Mouse (Mus musculus): ENCODE results near the gene Apba3. TPM values are rescaled to one million over a fixed set of nuclear protein-coding genes. Genes with fewer than 3 reads are reported as not detected.
"Not testable (repeated sequence)": the region's sequence is repeated elsewhere in the genome, so short reads cannot be mapped to it uniquely, and the experiment has no call there.

Gene Apba3
- 75.2 and 75.4 TPM in 2 replicates for polyA plus RNA-seq (2015; fragmentation: Nextera tagmentation; extraction: Ambion mirVana)

DNA sequence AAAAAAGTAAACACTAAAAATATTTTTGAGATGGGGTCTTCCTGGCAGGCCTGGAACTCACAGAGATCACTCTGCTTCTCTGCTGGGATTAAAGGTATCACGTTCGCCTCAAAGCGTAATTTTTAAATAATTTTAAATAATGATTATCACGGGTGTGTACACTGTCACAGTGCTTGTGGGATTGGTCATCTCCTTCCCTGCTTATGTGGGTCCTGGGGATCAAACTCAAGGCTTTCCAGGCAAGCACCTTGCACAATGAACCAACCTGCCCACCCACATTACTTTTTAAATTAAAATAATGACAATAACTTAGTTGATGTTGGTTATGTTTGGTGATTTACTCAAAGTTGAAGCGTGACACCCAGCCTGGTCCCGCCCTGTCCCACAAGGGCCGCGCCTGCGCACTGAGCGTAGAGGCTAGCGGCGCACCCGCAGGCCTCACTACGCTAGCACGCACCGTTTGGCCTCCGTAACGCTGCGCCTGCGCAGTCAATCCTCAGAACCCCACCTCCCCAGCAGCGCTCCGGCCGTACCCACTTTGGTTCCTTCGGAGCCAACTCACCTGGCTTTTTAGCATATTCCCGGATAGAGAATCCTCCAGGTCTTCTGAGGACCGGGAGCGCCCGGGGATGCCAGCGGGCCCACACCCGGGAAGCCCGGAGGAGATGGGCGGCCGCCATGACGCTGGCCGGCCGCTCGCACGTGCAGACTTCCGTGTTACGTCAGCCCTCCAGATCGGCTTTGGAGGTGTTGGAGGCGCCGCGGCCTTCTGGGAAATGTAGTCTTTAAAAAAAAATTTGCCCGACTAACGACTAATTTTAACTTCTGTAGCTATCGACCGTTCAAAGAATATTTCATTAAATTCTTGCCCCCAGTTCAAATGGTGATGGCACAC, at the start of gene Apba3, which contains the start of gene Mrpl54:
Gene Apba3, plus strand, starts transcription at position 750 of the 895 bp plus-strand sequence.
Gene Mrpl54, minus strand, starts transcription at position 724 of the 895 bp plus-strand sequence.
- Histone ChIP-seq H3K4me2 (replicated peaks; ENCODE audit: low read depth) (peak within 1 kb of the TSS; percentile 65), H3K9me3 (ENCODE audit: control insufficient read depth) (no peaks in the 10 kb centered on the region), H3K4me3 (ENCODE audit: low read depth, low read length) (peak within 1 kb of the TSS; percentile 54), H3K27ac (ENCODE audit: low read depth, low read length) (peak within 1 kb of the TSS; percentile 43; the same call in 1 of the 2 replicates), H3K36me3 (ENCODE audit: control insufficient read depth, insufficient read depth) (peaks cover 39% of the 10 kb centered on the region), H3K27me3 (replicated peaks; ENCODE audit: control insufficient read depth, insufficient read depth, low read length) (no peaks in the 10 kb centered on the region), H3K4me1 (replicated peaks; ENCODE audit: control insufficient read depth, insufficient read depth, low read length) (0 out of 2 replicates have a peak, but pooled peaks cover 4% of the 10 kb centered on the region), H3K9ac (ENCODE audit: low read depth, low read length) (peak within 1 kb of the TSS; percentile 53)
- no peak for TF ChIP-seq CTCF (IDR thresholded peaks at IDR 0.05; ENCODE audit: low read depth)
- peak; percentile 89 for ATAC-seq
- under 1% methylated on average over 48 of the region's 48 CpGs for WGBS

DNA sequence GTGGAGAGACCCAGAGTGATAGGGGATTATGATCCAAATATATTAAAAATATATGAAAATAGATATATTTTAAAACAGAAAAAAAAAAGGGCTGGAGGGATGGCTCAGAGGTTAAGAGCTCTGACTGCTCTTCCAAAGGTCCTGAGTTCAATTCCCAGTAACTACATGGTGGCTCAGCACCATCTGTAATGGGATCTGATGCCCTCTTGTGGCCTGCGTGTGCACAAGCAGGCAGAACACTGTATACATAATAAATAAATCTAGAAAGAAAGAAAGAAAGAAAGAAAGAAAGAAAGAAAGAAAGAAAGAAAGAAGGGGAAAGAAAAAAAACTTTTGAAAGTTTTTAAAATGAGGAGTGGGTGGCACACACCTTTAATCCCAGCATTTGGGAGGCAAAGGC, 49.5 kb upstream of the Apba3 start:
- H3K27ac ChIP-seq (ENCODE audit: low read depth, low read length); ATAC-seq; H3K36me3 ChIP-seq (ENCODE audit: control insufficient read depth, insufficient read depth); H3K9me3 ChIP-seq (ENCODE audit: control insufficient read depth); H3K27me3 ChIP-seq (replicated peaks; ENCODE audit: control insufficient read depth, insufficient read depth, low read length); H3K9ac ChIP-seq (ENCODE audit: low read depth, low read length); H3K4me1 ChIP-seq (replicated peaks; ENCODE audit: control insufficient read depth, insufficient read depth, low read length); H3K4me3 ChIP-seq (ENCODE audit: low read depth, low read length); H3K4me2 ChIP-seq (replicated peaks; ENCODE audit: low read depth): not testable (repeated sequence)
- WGBS: 17% methylated on average over 1 of the region's 1 CpGs
- peak; percentile 71 for TF ChIP-seq CTCF (IDR thresholded peaks at IDR 0.05; ENCODE audit: low read depth)

DNA sequence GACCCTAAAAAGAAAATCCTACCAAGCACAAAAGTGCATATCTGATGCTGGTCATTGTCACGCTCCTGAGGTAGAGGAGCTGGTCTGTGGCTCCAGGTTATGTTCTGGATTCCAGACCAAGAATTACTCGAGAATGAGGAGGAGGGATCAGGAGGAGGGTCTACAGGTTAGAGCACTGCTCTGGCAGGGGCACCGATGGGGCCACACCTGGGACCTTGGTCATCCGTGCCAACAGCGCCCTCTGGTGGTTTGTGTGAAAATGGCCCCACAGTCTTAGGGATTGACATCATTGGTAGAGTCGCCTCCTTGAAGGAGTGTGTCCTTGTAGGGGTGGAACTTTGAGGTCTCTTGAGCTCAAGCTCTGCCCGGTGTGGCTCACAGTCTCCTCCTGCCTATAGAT, 48.8 kb upstream of the Apba3 start:
- Histone ChIP-seq H3K9ac (ENCODE audit: low read depth, low read length) (no peak overlapping the region), H3K4me1 (replicated peaks; ENCODE audit: control insufficient read depth, insufficient read depth, low read length) (peaks cover 6% of the 10 kb centered on the region; the same call in 1 of the 2 replicates), H3K4me3 (ENCODE audit: low read depth, low read length) (no peak overlapping the region), H3K36me3 (ENCODE audit: control insufficient read depth, insufficient read depth) (no peaks in the 10 kb centered on the region), H3K27ac (ENCODE audit: low read depth, low read length) (no peak overlapping the region), H3K27me3 (replicated peaks; ENCODE audit: control insufficient read depth, insufficient read depth, low read length) (no peaks in the 10 kb centered on the region), H3K4me2 (replicated peaks; ENCODE audit: low read depth) (no peak overlapping the region), H3K9me3 (ENCODE audit: control insufficient read depth) (no peaks in the 10 kb centered on the region)
- peak; percentile 95 for TF ChIP-seq CTCF (IDR thresholded peaks at IDR 0.05; ENCODE audit: low read depth)
- peak; percentile 49 for ATAC-seq
- 26% methylated on average over 7 of the region's 7 CpGs for WGBS

DNA sequence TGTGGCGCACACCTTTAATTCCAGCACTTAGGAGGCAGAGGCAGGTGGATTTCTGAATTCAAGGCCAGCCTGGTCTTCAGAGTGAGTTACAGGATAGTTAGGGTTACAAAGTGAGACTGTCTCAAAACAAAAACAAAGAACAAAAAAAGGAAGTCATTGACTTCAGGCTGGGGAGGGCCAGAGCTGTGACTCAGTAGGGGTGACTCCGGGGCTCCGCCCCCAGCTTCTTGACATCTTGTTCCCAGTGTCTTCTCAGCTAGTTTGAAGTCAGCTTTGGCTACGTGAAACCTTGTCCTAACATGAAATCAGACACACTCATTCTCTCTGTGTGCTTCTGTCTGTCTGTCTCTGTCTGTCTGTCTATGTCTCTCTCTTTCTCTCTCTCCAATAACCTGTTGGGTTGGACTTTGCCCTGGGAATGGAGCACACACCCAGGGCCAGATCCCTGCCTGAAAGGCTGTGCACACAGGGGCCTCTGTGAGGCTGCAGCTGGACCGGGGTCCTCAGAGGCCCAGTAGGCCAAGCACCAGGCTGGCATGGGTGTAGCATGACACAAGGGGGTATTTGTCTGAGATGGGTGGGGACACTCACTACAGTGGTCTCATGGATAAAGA, 45.3 kb upstream of the Apba3 start:
- Histone ChIP-seq H3K9ac (ENCODE audit: low read depth, low read length) (0 out of 2 replicates have a peak overlapping the region, but pooled peaks have one; percentile 17), H3K9me3 (ENCODE audit: control insufficient read depth) (no peaks in the 10 kb centered on the region), H3K36me3 (ENCODE audit: control insufficient read depth, insufficient read depth) (no peaks in the 10 kb centered on the region), H3K27me3 (replicated peaks; ENCODE audit: control insufficient read depth, insufficient read depth, low read length) (no peaks in the 10 kb centered on the region), H3K4me2 (replicated peaks; ENCODE audit: low read depth) (no peak overlapping the region), H3K27ac (ENCODE audit: low read depth, low read length) (peak overlapping the region; percentile 76), H3K4me1 (replicated peaks; ENCODE audit: control insufficient read depth, insufficient read depth, low read length) (peaks cover 6% of the 10 kb centered on the region; the same call in 1 of the 2 replicates), H3K4me3 (ENCODE audit: low read depth, low read length) (no peak overlapping the region)
- ATAC-seq: peak; percentile 76
- no peak for TF ChIP-seq CTCF (IDR thresholded peaks at IDR 0.05; ENCODE audit: low read depth)
- WGBS: 61% methylated on average over 5 of the region's 5 CpGs

DNA sequence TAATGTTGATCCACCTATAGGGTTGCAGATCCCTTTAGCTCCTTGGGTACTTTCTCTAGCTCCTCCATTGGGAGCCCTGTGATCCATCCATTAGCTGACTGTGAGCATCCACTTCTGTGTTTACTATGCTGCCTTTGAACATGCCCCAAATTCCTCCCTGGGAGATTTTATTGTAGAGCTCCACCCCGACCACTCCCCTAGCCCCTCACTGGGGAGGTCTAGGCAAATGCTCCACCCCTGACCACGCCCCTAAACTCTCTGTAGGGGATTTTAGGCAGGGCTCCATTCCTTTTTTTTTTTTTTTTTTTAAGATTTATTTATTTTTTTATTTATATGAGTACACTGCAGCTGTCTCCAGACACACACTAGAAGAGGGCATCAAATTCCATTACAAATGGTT, 43.0 kb upstream of the Apba3 start:
- ATAC-seq; H3K9ac ChIP-seq (ENCODE audit: low read depth, low read length); H3K9me3 ChIP-seq (ENCODE audit: control insufficient read depth); H3K27ac ChIP-seq (ENCODE audit: low read depth, low read length); H3K4me2 ChIP-seq (replicated peaks; ENCODE audit: low read depth); H3K4me1 ChIP-seq (replicated peaks; ENCODE audit: control insufficient read depth, insufficient read depth, low read length); H3K27me3 ChIP-seq (replicated peaks; ENCODE audit: control insufficient read depth, insufficient read depth, low read length); H3K36me3 ChIP-seq (ENCODE audit: control insufficient read depth, insufficient read depth); H3K4me3 ChIP-seq (ENCODE audit: low read depth, low read length): not testable (repeated sequence)
- WGBS: 47% methylated on average over 2 of the region's 2 CpGs

DNA sequence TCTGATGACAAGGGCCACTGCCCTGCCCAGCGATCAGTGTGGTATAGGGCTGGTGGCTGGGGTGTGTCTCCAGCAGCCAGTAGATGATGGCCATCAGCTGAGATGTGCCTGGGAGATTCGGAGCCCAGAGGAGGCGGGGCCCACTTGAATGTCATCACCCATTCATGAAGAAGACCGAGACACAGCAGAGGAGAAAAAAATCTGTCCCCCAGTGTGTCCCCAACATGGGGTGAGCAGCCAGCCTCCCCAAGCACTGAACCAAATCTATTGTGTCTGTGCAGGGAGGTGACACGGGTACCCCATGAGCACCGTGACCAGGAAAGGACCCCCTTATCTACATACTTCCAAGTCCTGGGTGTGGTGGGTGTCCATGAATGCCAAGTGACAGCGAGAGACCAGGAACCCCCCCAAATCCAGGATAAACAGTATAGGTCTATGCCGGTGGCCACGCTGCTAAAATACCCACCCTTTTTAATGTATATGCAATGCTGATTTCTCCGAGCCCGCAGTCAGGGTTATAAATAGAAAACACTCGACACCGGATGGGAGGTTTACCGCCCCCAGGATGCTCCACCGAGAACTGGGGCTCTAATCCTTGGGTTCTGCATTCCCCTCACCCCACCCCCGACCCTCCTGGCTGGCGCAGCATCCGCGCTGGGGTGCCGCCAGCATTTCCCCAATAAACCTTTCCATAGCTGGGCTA, 36.9 kb upstream of the Apba3 start:
- 17% methylated on average over 20 of the region's 20 CpGs for WGBS
- no peaks in the 10 kb centered on the region for H3K36me3 ChIP-seq (ENCODE audit: control insufficient read depth, insufficient read depth)
- peaks cover 16% of the 10 kb centered on the region; the same call in 1 of the 2 replicates for H3K27me3 ChIP-seq (replicated peaks; ENCODE audit: control insufficient read depth, insufficient read depth, low read length)
- no peak for TF ChIP-seq CTCF (IDR thresholded peaks at IDR 0.05; ENCODE audit: low read depth)
- H3K27ac ChIP-seq (ENCODE audit: low read depth, low read length): no peak overlapping the region
- no peak overlapping the region for H3K4me3 ChIP-seq (ENCODE audit: low read depth, low read length)
- H3K9me3 ChIP-seq (ENCODE audit: control insufficient read depth): no peaks in the 10 kb centered on the region
- no peak overlapping the region; the same call in 1 of the 2 replicates for H3K4me2 ChIP-seq (replicated peaks; ENCODE audit: low read depth)
- peaks cover 6% of the 10 kb centered on the region; the same call in 1 of the 2 replicates for H3K4me1 ChIP-seq (replicated peaks; ENCODE audit: control insufficient read depth, insufficient read depth, low read length)
- no peak overlapping the region for H3K9ac ChIP-seq (ENCODE audit: low read depth, low read length)
- no peak for ATAC-seq
